Mouse (Mus musculus): ENCODE measurements around the gene Flii. TPM values are rescaled to one million over a fixed set of nuclear protein-coding genes. Genes with fewer than 3 reads are reported as not detected.

The Flii gene
- polyA plus RNA-seq, 1 experiment from 2014 or later = 51.1 TPM

DNA sequence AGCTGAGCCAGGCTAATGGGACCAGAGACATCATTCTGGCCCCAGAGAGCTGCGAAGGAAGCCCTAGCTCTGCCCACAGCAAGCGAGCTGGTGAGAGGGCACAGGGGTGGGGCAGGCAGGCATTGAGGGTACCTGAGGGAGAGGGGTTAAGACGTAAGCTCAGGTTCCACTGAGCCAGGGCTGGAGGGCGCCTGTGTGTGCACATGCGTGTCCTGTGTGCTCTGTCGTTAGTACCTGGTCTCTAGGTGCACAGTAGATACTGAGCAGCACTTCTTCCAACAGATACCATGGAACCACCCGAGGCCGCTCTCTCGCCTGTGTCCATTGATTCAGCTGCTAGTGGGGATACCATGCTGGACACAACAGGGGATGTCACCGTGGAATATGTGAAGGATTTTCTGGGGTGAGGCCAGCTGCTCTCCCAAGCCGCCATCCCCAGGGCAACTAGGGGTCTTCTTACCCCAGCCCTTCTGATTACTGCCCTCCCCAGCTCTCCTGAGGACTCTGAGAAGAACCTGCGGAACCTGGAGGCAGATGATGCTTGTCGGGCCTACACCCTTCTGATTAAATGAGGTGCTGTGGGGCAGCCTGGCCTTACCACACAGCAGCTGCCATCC, 14.3 kb downstream of the Flii start:
- no peaks in the 10 kb centered on the region for H3K27me3 ChIP-seq (ENCODE audit: control insufficient read depth, insufficient read depth, low read length)
- no peak for ATAC-seq (ENCODE audit: low FRiP score, low TSS enrichment)
- H3K4me1 ChIP-seq (replicated peaks; ENCODE audit: control insufficient read depth, insufficient read depth) = no peaks in the 10 kb centered on the region
- no peak overlapping the region for H3K4me3 ChIP-seq (ENCODE audit: low read depth, low read length)
- H3K27ac ChIP-seq (replicated peaks) = no peak overlapping the region
- H3K4me2 ChIP-seq (replicated peaks; ENCODE audit: low read depth) = no peak overlapping the region
- H3K36me3 ChIP-seq (ENCODE audit: control insufficient read depth, insufficient read depth, low read length) = peaks cover 86% of the 10 kb centered on the region
- DNase-seq (ENCODE audit: low spot score) = no peak
- H3K9me3 ChIP-seq (ENCODE audit: control insufficient read depth, low read length) = no peaks in the 10 kb centered on the region
- no peak overlapping the region for H3K9ac ChIP-seq (ENCODE audit: low read length)
- TF ChIP-seq CTCF (IDR thresholded peaks at IDR 0.05; ENCODE audit: low read depth) (no peak), EP300 (optimal IDR thresholded peaks at IDR 0.05) (no peak)
- WGBS = 91% methylated on average over 13 of the region's 13 CpGs

DNA sequence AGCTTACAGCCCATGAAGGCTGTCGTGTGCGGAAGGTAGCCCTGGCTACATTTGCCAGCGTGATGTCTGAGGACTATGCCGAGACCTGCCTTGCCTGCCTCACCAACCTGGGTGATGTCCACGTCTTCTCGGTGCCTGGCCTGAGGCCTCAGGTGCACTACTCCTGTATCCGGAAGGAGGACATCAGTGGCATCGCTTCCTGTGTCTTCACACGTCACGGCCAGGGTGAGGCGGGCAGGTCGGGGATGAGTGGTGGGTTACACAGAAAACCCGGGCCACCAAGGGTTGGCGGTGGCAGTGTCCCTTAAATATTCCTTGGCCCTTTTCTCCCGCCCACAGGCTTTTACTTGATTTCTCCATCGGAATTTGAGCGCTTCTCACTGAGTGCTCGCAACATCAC, 15.0 kb downstream of the Flii start:
- Histone ChIP-seq H3K27me3 (ENCODE audit: control insufficient read depth, insufficient read depth, low read length) (no peaks in the 10 kb centered on the region), H3K36me3 (ENCODE audit: control insufficient read depth, insufficient read depth, low read length) (peaks cover 85% of the 10 kb centered on the region), H3K27ac (replicated peaks) (no peak overlapping the region), H3K4me3 (ENCODE audit: low read depth, low read length) (no peak overlapping the region), H3K9ac (ENCODE audit: low read length) (no peak overlapping the region), H3K4me2 (replicated peaks; ENCODE audit: low read depth) (no peak overlapping the region), H3K4me1 (replicated peaks; ENCODE audit: control insufficient read depth, insufficient read depth) (0 out of 2 replicates have a peak, but pooled peaks cover 3% of the 10 kb centered on the region), H3K9me3 (ENCODE audit: control insufficient read depth, low read length) (no peaks in the 10 kb centered on the region)
- no peak for ATAC-seq (ENCODE audit: low FRiP score, low TSS enrichment)
- TF ChIP-seq CTCF (IDR thresholded peaks at IDR 0.05; ENCODE audit: low read depth) (no peak), EP300 (optimal IDR thresholded peaks at IDR 0.05) (no peak)
- WGBS = 92% methylated on average over 18 of the region's 18 CpGs
- no peak for DNase-seq (ENCODE audit: low spot score)

DNA sequence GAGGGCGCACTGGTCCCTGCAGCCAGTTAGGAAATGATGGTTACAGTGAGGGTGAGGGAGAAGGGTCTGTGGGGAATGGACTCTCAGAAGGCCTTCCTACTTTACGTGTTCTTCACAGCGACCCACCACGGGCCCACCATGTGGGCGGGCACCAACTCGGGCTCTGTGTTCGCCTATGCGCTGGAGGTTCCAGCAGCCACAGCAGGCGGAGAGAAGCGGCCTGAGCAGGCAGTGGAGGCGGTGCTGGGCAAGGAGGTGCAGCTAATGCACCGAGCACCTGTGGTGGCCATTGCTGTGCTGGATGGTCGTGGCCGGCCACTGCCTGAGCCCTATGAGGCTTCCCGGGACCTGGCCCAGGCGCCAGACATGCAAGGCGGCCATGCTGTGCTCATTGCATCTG, 15.8 kb downstream of the Flii start:
- Histone ChIP-seq H3K9me3 (ENCODE audit: control insufficient read depth, low read length) (no peaks in the 10 kb centered on the region), H3K36me3 (ENCODE audit: control insufficient read depth, insufficient read depth, low read length) (peaks cover 81% of the 10 kb centered on the region)
- DNase-seq (ENCODE audit: low spot score) = no peak

DNA sequence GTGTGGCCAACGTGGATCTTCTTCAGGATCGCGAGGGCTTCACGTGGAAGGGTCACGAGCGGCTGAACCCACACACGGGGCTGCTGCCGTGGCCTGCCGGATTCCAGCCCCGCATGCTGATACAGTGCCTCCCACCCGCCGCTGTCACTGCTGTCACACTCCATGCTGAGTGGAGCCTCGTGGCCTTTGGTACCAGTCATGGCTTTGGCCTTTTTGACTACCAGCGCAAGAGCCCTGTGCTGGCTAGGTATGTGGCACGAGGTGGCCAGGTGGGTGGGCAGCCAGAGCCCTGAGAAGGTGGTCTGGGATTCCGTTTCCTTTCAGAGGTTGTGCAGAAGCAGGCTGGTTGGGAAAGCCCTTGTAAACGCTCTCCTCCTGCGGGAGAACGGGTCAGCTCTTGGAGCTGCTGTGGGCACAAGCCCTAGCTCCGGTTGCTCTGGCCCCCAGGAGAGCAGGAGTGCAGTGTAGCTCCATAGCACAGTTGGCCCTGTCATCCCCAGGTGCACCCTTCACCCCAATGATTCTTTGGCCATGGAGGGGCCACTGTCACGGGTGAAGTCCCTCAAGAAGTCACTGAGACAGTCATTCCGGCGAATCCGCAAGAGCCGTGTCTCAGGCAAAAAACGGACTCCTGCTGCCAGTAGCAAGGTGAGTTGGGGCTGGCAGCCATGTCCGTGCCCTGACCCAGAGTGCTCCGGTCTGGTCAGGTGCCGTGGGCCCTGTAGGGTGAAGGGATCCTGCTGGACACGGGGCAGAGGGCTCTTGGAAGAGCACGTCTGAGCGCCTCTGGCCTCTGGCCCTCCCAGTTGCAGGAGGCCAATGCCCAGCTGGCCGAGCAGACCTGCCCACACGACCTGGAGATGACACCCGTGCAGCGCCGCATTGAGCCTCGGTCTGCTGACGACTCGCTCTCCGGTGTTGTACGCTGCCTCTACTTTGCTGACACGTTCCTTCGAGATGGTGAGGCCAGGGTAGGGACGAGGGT, 17.3 kb downstream of the Flii start:
- no peaks in the 10 kb centered on the region for H3K9me3 ChIP-seq (ENCODE audit: control insufficient read depth, low read length)
- WGBS = 90% methylated on average over 45 of the region's 45 CpGs
- peaks cover 69% of the 10 kb centered on the region for H3K36me3 ChIP-seq (ENCODE audit: control insufficient read depth, insufficient read depth, low read length)
- no peak overlapping the region for H3K27ac ChIP-seq (replicated peaks)
- peak; percentile 11 for DNase-seq (ENCODE audit: low spot score)
- H3K4me2 ChIP-seq (replicated peaks; ENCODE audit: low read depth) = no peak overlapping the region
- H3K27me3 ChIP-seq (ENCODE audit: control insufficient read depth, insufficient read depth, low read length) = no peaks in the 10 kb centered on the region
- H3K4me3 ChIP-seq (ENCODE audit: low read depth, low read length) = no peak overlapping the region
- ATAC-seq (ENCODE audit: low FRiP score, low TSS enrichment) = no peak
- H3K4me1 ChIP-seq (replicated peaks; ENCODE audit: control insufficient read depth, insufficient read depth) = 0 out of 2 replicates have a peak, but pooled peaks cover 3% of the 10 kb centered on the region
- TF ChIP-seq CTCF (IDR thresholded peaks at IDR 0.05; ENCODE audit: low read depth) = no peak
- TF ChIP-seq EP300 (optimal IDR thresholded peaks at IDR 0.05) = no peak
- H3K9ac ChIP-seq (ENCODE audit: low read length) = no peak overlapping the region

More for the DNA sequence above, 15.8 kb downstream of the Flii start:
- ATAC-seq (ENCODE audit: low FRiP score, low TSS enrichment) = no peak
- 93% methylated on average over 17 of the region's 17 CpGs for WGBS
- TF ChIP-seq CTCF (IDR thresholded peaks at IDR 0.05; ENCODE audit: low read depth) (no peak), EP300 (optimal IDR thresholded peaks at IDR 0.05) (no peak)
- Histone ChIP-seq H3K27me3 (ENCODE audit: control insufficient read depth, insufficient read depth, low read length) (no peaks in the 10 kb centered on the region), H3K4me2 (replicated peaks; ENCODE audit: low read depth) (no peak overlapping the region), H3K27ac (replicated peaks) (no peak overlapping the region), H3K4me3 (ENCODE audit: low read depth, low read length) (no peak overlapping the region), H3K4me1 (replicated peaks; ENCODE audit: control insufficient read depth, insufficient read depth) (0 out of 2 replicates have a peak, but pooled peaks cover 3% of the 10 kb centered on the region), H3K9ac (ENCODE audit: low read length) (no peak overlapping the region)

DNA sequence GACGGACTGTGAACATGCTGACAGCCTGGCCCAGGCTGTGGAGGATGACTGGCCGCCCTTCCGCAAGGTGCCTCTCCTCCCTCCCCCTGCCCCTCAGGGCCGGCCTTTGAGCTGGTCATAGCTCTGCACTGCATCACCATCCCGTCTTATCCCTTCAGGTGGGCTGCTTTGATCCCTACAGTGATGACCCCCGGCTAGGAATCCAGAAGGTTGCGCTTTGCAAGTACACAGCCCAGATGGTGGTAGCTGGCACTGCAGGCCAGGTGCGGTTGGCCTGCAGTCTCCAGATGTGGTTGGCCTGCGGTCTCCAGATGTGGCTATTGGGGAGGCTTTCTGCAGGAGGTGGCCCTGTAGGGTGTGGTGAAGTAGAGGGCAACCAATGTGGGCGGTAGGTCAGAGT, 18.4 kb downstream of the Flii start:
- Histone ChIP-seq H3K36me3 (ENCODE audit: control insufficient read depth, insufficient read depth, low read length) (peaks cover 59% of the 10 kb centered on the region), H3K9me3 (ENCODE audit: control insufficient read depth, low read length) (no peaks in the 10 kb centered on the region), H3K4me2 (replicated peaks; ENCODE audit: low read depth) (no peak overlapping the region), H3K27ac (replicated peaks) (no peak overlapping the region), H3K27me3 (ENCODE audit: control insufficient read depth, insufficient read depth, low read length) (no peaks in the 10 kb centered on the region), H3K9ac (ENCODE audit: low read length) (no peak overlapping the region), H3K4me1 (replicated peaks; ENCODE audit: control insufficient read depth, insufficient read depth) (0 out of 2 replicates have a peak, but pooled peaks cover 3% of the 10 kb centered on the region), H3K4me3 (ENCODE audit: low read depth, low read length) (no peak overlapping the region)
- 87% methylated on average over 10 of the region's 10 CpGs for WGBS
- no peak for TF ChIP-seq EP300 (optimal IDR thresholded peaks at IDR 0.05)
- no peak for TF ChIP-seq CTCF (IDR thresholded peaks at IDR 0.05; ENCODE audit: low read depth)
- ATAC-seq (ENCODE audit: low FRiP score, low TSS enrichment) = no peak
- DNase-seq (ENCODE audit: low spot score) = peak; percentile 12
